Mouse (Mus musculus) retina, adult 2 months (tissue): ENCODE measurements around the gene Cdh6.
A peak's percentile ranks its signal among the peaks of the same experiment; 100 is the strongest.

Experiments
- DNase-seq: peaks from one replicate; pipeline ENCODE4 v3.0.0-alpha.2; 2012; ENCODE audit warnings: low read depth, low spot score

The Cdh6 gene

DNA sequence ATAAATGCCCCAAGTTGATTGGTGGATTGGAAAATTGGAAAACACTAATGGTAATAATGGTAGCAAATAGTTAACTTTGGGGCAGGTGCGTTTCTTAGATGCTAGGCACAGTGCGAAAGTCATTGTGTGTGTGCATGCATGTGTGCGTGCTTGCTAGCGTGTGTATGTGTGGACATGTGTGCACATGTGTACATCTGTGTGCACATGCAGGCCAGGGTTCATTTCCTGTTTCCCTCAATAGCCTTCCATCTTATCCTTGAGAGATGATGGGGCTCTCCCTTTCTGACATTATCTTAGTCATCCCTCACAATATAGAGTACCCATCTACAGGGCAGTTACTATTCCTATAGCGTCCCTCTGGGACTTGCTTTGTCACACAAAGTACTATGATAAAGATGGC, 17.7 kb downstream of the Cdh6 start:
- no peak for DNase-seq

DNA sequence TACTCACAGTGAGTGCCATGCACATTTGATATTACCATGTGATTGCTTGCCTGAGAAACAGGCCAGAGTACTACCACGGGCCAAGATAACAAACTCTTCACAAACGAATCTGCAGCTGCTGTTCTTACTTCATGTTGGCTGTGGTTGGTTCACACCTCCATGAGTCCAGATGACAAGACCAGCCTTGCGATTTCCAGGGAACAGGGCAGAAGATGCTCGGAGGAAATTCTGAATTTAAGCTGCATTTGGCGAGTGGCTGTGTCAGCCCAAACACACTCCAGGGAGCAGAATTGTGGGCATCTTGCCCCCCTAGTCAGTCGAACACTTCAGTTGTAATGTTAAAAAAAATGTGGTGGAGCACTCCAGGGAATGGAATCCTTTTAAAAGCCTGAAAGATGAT, 18.1 kb downstream of the Cdh6 start:
- no peak for DNase-seq

DNA sequence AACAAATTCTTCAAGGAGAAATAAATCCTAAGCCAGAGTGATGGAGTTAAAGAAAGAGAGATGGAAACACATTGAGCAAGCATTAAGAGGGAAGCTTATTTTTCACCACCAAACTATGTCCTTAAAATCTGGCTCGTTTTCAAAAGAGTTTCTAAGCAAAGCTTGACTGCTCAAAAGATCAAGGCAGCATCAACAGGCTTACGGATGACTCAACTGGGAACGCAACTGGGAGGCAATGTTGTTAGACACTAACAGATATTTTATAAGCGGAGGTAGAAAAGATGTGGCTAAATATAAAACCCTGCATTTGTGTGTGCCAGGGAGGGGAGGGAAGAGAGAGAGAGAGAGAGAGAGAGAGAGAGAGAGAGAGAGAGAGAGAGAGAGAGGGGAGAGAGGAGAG, 31.5 kb downstream of the Cdh6 start:
- DNase-seq, result no peak

DNA sequence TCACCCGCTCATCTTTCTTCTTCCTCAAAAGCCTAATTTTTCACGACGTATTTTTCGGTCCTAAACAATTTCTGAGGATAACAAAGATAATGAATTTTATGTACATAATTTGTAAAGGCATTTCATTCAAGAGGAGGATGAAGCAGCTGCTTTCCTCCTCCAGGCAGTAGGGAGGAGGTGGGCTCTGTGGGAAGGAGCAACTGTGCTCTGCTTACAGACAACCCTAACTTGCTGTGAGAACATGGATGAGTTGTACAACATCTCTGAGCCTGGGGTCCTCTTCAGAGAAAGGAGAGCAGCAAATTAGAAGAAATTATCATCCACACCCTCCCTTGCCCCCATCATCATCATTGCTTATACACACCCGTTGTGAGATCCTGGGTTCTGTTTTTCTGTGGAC, 33.8 kb downstream of the Cdh6 start:
- no peak for DNase-seq

DNA sequence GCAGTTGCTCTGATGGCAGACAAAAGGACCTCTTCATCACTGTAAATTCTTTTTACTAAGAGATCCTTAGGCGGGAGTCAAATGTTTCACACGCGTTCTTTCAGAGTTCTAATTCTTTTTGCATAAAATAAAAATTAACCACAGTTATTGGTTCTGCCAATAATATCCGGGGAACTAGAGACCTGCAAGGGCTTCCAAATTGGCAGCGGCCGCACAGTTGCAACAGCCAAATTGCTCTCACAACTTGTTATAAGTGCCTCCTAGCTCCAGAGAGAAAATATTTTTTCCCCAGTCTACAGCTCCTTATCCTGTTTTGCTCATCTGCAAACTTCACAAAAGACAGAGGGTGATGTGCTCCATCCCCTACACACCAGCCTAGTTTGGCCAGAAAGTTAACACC, 36.3 kb downstream of the Cdh6 start:
- DNase-seq, result no peak

DNA sequence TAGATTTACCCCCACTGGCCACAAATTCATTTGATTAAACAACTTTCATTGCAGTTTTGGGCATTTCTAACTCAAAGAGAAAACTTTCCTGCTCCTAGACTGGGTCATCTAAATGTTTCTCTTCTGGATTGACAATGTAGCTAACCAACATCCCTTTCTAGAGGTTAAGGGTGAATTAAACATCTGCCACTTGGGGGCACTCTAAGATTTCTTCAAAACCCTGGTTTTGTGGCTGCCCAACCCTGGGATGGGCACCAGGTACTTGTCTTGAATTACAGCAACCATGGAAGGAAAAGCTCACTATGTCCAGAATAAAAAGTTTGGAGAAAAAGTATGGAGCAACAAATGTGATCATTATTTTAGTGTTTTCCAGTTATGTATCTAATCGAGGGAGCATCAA, 39.4 kb downstream of the Cdh6 start:
- peak; percentile 6 for DNase-seq

DNA sequence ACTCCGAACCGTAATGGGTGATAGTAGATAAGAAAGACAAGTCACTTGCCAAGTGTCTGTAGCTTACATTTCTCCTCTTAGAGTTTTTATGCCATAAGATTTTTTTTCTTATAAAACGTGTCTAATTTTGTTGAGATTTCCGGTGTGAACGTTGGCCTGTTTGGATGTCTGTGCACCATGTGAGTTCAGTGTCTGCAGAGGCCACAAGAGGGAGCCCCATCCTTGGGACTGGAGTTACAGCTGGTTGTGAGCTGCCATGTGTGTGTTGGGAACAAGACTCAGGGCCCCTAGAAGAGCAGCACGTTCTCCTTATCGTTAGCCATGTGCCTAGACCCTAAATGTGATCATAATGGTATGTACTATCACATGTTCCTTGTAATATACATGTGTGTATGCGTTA, 40.1 kb downstream of the Cdh6 start:
- no peak for DNase-seq

DNA sequence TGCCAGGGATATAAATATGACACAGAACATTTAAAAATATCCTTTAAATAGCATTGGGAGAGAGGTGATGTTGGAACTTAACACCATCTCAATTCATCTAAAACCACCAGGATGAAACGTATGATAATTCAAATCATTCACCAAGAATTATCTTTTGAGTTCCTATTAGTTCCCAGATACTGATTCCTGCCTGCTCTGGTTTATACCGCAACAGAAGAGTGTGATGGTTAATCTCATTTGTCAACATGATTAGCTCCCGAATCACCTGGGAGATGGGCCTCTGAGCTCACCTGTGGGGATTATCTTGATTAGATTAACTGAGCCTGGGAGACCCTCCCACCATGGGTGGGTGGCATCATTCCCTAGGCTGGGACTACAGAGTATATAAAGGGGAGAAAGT, 41.0 kb downstream of the Cdh6 start:
- DNase-seq, result no peak

DNA sequence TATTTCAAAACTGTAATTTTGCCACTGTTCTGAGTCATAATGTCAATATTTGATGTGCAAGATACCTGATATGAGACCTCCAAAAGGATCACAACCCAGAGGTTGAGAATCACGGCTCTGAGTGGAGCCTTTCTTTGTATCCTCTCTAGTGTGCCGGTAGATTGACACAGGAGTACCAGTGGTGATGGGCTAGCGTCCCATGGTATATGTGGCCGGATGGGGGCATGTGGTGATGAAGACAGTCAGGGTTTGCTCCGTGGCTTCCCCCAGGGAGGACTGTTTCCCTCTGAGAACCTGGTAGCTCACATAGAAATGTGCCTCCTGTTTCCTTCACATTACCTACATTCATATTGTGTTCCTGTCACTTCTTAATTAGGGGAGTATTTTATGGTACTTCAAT, 43.2 kb downstream of the Cdh6 start:
- no peak for DNase-seq

DNA sequence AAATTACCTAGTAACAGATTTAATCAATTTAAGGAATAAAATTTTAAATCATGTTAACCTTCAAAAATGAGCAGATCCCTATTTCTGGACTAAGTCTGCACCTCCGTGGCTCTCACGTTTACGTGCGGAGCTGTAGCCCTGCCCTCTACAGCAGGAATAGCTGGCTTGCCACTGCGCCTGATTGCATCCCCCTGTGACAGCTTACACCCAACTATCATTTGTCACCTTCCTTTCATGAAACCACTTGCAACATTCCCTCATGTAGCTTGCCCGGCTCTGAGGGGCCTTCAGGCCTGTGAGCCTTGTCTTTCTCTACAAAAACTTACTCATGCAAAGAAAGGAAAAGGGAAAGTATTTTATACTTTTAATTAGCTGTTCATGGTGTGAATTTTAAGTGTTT, 73.1 kb downstream of the Cdh6 start:
- DNase-seq, result no peak

DNA sequence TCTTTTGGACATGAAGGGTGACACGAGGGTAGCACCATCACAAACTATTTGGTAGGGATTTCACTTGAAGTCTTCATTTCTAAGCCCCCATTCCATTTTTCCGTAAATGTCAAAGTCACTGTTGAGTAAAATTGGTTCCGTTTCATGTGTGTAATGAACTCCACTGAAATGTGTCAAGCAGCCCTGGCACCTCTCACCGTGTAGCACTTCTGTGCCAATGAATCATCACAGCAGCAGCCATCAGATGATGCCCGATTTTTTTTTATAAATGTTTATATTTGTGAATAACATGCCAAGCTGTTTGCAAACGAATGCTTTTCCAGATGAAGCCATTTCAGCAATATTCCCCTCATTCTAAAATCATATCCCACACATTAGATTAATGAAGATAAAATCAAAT, 75.6 kb downstream of the Cdh6 start:
- no peak for DNase-seq

DNA sequence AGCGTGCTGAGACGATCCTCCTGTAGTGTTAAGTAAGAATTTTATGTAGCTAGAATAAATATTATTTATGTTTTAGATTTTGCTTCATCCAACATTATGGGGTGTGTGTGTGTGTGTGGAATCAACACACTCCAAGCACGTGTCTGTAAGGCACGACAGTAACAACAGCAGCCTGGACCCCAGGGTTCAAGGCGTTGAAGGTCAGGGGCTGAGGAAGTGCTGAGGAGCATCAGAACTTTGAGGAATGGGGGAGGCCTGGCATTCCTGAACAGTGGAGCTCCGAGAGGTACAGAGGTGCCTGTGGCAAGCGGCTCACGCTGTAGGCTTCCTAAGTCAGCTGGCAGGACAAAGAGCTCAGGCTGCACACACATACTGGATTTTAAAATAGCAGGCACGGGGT, 78.1 kb downstream of the Cdh6 start:
- DNase-seq, result no peak

DNA sequence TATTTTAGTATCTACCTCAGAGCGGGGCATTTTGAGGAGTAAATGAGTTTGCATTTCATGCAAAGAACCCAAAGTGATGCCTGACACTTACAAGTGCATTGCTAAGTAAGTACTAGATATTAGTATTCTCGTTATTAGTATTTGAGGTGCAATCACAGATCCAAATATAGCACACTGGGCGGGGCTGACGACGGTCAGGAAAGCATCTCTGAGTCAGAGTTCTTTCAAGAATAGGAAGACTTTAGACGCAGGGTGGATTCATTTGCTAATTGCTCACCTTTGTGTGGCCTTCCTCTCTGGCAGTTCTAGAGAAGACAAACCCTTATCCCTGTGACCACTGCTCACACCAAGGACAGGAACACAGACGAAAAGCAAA, 78.6 kb downstream of the Cdh6 start:
- no peak for DNase-seq

DNA sequence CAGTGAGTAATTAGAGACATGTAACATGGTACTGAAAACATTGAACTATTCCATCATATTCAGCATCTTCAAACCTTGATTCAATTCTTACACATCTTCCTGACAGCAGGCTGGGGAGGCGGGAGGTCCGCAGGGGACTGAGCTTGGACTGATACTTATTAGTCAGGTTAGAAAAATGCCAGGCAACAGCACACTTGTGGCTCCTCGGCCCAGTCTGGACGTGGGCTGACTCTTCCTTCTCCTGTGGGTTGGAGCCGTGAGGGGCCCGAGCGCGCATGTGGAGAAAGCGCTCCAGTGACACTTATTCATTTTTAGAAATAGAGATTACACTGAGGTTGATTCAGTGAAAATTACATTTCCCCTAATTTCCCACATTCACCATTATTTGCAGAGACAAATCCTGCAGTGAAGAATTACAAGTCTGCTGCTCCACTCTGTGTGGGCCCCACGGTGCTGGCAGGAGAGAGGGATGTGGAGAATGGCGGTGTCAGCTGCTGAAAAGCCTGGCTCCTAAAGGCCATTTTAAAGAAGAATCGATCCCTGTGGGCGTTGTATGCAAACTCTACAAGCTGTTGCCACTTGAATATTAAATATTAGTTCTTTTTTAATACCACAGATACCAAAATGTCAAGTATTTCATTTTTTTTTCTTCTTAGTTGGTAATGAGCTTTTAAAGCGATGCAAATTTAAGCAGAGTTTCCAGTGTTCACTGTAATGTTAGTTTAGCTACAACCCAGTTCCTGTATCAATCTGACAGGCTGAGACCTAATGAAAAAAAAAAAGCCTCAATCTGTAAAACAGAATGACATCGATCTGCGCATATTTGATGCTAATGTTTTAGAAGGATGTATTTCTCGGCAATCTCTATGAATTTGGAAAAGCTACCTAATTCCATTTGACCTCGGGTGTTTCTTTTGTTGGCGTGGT, 79.3 kb downstream of the Cdh6 start:
- no peak for DNase-seq

DNA sequence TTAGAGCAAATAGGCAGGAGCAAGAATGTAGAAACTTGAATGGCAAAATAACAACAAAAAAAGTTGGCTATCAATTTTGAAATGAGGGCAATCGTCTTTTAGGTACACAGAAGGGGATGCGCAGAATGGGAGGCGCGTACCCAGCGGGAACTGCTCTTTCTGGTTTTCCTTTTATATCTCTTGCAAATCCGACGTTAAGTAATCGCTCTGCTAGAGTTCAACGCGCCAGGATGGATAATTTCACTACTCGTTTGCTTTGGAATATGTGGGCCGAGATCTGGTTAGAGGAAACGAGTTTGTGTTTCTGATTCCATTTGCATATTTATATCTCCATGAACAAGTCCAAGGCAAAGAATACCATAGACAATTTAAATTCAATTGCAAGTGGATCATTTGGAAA, 81.4 kb downstream of the Cdh6 start:
- no peak for DNase-seq

DNA sequence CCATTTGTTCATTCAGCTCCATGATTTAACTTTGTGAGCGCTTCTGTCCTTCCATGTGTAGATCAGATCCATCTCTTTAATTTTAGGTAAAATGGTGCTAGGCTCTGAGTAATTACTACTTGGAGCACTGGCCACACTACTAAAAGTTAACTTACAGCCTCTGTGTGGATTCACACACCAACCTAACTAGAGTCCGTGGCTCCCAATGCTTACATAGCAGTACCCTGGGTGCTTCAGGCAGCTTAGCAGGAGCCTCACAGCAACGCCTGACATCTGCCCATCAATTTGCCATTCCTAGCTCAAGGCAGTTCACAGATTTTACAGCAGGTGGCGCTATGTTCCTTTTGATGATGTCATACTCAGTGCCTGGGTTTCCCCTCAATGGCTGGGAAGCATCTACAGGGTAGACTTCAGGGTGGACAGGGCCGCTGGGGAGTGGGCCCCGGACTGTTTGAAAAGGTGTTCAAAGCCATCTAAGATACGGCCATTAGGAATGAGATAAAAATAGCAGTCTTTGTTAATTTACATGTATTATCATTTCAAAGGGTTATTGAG, 84.9 kb downstream of the Cdh6 start:
- peak; percentile 8 for DNase-seq

DNA sequence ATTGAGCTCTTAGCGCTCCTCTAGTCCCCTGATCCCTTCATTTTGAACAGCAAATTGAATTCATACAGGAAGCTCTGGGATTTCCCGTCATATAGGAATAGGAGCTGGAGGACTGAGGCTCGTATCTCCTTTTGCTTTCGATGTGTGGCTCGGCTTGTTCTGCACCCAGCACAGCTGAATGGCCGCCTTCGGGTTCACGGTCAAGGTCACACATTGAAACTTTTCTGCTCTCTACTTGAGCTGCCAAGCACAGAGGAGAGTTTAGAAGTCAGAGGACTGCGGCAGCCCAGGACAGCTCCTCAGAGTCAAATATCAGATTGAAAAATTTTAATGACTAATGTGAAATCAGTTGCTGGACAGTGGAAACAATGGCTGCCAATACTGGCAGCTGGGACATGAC, 88.7 kb downstream of the Cdh6 start:
- no peak for DNase-seq

DNA sequence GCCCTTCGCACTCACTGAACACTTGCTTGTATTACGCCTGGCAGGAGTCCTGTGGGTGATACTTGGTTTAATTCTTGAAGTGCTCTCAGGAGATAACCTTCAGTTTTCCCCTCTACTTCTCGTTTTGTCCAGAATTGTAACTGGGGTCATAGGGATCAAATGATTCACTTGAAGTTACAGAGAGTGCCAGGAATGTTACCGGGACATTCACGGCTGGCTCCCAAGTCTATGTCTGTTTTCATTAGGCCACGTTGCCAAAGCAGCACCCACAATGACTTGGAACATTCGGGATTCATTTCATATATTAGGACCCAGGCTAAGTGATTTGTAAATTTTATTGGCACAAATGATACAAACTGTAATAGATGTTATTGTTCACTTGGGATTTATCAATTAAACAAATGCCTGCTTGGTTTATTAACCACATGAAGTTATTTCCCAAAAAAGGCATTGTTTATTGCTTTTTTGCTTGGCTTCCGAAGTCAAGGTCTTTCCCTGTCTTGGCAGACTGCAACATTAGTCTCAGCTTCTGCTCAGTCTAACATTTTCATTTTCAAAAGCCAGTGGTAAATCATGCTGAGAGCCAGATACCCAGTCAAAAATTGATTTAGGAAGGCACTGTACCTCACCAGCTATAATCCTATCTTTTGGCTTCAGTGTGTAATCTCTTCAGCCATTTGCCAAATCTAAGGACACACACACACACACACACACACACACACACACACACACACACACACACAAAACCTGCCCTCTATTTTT, 96.4 kb downstream of the Cdh6 start:
- DNase-seq, result peak; percentile 6

DNA sequence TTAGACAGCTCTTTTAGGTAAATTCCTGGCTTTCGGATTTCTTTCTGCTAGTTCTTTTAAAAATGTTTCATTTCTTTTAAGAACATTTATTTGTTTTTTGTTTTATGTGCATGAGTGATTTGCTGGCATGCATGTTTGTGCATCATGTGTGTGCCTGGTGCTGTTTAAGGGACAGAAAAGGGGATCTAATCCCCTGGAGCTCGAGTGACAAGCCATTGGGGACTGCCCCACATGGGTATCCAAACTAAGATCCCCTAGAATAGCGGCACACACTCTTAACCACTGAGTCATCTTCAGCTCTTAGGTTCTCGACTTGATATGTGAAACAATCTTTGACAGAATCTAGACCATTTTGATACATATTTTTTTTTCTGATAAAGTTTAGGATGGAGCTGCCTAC, 99.4 kb downstream of the Cdh6 start:
- DNase-seq, result no peak

DNA sequence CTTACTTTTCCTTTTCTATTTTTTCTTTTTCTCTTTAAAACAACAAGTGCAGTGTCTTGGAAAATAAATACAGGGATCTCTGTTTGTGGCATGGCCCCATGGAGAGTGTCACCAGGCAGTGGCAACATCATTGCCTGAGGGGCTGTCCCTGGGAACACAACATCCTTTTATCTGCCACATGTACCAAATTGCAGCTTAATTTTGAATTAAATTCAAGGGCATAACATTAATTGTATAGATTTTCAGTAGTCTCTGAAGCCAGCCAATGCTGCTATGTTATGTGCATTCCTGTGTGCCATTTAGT, 105.3 kb downstream of the Cdh6 start:
- DNase-seq, result no peak

DNA sequence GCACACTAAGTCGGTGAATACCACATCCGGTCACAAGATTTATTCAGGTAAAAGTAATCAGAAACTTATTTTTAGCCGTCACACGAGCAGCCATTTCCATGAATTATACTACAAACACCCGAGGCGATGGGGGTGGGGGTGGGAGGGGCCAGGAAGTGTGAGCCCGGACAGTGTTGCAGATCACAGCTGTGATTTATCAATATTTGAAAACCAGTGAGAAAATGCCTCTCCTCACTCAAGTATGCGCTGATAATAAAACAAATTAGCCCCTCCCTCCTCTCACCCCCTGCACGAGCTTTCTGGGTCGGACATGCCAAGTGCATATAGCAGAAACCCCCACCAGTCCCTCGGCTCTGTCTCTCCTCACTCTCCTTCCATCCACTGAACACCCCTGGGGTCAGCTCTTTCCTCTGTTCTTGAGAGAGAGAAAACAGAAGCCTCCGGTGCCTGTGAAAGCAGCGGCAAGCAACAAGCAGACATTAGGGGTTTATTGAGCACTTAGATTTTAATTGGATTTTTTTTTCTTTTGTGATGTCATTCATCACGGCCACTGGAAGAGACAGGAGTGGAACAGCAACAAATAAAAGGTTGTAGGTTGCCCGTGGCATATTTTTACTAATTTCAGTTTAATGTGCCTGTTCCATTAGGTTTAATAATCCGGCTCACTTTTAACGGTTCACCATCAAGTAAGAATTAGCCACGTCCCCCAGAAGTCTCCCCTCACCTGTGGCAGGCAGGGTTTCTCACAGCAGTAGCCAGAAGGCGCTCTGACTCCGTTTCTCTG, 105.9 kb downstream of the Cdh6 start:
- DNase-seq, result no peak

DNA sequence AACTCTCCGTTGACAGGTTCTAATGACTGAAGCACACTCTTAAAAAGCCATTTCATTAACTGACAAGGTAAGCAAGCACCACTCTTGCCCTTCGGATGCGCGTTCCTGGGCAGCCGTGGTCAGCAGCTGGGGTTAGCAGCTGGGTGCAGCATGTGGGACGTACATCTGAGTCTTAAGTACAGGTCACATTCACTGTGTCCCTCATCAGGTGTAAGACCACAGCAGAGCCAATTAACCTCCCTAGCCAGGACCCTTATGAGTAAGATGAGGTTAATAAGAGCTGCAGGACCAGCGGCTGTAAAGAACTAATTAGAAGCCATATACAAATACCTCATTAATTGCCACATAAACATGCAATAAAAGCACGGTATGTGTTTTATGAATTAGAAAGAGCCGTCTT, 106.7 kb downstream of the Cdh6 start:
- no peak for DNase-seq
